Mouse (Mus musculus) CH12F3 (cell line): ENCODE results near the gene Wwox.

Source experiments
- in situ Hi-C: fragments of 300-500 bp; cut with MboI; formaldehyde crosslinking; loops from 2 replicates; pipeline ENCODE4 v1.14.3; 2020; ENCODE audit warnings: low sequenced_read_pairs

Gene Wwox

DNA sequence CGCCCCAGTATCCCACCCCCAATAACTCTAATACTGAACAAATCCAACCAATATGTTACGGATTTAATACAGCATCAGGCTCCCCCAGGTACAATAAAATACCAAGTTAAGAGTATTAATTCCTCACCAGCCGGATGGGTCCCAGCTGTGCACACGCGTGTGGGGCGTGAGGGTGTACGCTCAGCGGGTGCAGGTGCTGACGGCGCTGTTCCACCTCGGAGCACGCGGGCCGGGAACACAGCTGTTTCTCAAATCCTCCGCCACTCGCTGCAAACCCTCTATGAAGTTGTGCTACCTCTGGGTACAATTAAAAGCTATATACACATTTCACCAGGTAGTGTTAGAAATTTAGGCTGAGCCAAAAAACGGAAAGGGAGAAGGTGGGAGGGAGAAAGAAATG, 818.0 kb downstream of the Wwox start:
- in situ Hi-C loops: no loop called here

DNA sequence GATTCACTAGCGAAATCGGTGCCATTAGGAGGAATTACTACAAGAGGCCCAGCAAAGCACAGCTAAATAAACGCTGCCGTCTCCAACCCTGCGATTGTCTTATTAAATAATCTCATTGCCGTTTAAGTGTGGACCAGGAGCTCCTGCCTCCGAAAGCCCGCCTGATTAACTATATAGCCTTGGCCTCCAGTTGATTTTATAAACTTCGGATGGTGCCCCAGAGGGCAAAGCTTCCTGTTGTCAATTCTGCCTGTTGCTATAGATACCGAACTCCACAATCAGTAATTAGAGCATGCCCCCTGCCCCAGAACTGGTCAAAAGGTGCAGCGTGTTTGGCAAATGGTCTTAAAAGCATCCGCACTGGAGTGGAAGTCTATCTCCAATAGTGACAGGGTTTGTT, 820.4 kb downstream of the Wwox start:
- in situ Hi-C loops: no loop called here

DNA sequence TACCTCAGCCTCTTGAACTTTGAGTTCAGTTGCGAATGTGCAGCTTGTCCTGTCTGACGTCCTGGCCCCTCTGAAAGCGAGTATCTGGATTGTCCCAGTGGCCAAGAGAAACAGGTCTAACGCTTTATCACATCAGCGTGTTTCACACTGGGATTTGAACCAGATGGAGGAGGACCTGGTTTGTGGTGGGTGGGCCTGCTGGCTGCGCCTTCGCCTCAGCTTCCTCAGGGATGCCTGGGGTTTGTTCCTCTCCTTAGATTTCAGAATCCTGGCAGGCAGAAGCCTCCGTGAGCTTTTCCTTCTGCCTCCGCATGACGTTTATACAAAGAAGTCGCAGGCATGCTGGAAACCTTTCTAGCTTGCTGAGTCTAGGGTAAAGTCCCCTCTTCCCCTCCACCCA, 827.7 kb downstream of the Wwox start:
- in situ Hi-C loops: no loop called here

DNA sequence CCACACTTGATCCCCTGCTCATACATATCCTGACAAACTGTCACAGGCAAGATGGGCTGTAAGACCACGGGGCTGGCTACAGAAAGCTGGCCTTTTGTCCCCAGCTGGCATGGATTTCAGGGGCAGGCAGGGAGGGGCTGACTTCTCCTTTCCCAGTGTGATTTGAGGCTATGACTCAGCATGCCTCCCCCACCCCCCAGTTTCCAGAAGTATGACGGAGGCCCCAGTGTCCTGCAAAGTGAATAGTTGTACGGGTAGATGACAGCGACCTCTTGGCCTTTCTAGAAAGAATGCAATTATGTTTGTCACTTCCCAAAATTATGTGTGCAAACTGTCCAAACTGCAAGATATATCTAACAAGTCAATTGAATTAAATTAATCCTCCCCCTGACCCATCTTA, 830.1 kb downstream of the Wwox start:
- in situ Hi-C loops: no loop called here

DNA sequence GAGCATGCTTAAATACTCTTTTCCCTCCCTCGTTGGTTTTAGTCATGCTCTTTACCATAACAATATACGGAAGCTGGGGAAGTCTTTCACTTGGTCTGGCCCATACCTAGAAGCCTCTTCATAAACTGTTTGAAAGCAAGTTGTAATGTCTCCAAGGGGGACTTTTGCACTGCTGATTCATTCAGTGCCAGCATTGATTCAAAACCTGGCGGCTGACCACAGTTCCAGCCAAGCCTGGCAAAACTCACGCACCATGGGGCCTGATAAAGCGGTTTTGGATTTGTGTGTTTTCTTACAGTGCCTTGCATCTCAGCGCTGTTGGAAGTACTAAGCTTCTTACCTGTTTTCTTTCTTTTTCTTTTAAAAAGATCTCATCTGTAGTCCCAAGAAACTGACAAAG, 834.5 kb downstream of the Wwox start:
- in situ Hi-C loops: no loop called here

DNA sequence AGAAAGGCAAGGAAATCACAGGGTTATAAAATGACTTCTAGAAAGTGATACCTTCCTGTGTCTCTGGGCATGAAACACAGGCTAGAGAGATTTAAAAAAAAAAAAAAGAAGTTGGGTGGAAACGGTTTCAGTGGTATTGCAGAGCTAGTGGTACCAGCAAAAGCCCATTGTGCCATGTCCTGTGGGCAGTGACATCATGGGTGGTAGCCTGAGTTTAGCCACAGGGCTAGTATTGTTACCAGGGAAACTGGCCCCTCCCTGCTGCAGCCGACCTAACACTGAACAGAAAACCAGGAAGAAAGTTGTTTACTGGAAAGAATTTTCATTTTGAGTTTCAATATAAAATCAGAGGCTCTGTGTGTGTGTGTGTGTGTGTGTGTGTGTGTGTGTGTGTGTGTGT, 836.8 kb downstream of the Wwox start:
- in situ Hi-C loops: no loop called here

DNA sequence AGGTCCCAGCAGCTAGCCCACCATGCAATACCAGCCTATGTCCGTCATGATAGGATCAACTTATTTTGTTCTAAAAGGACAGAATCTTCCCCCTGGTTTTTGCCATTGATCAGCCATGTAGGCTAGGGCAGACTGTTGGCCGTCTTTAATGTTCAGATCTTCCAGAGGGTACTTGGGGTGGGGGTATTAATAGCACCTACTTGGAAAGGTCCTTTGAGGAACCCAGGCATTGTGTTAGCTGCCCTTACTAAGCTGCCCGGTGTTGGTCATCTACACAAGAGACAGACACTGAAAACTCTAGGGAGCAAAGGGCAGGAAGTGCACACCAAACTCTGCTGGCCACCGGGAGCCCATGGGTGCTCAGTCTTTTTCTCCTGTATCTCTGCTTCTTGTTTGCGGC, 838.8 kb downstream of the Wwox start:
- in situ Hi-C loops: no loop called here

DNA sequence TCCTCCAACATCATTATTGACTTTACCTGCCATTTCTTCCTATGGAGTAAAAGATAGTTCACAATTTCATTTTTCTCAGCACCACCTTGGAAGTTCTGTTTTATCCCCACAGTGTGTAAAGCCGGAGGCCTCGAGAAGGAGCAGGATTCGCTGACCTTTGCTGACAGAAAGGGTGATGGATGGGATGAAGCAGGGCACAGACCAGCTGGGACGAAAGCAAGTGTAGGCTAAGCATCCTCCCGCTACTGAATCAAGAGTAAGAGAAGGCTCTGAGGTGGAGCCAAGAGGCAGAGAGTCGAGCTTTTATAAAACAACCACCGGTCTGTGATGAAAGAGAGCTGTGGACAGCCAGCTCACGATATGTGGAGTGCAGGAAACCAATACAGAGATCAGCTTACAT, 850.8 kb downstream of the Wwox start:
- in situ Hi-C loops: no loop called here

DNA sequence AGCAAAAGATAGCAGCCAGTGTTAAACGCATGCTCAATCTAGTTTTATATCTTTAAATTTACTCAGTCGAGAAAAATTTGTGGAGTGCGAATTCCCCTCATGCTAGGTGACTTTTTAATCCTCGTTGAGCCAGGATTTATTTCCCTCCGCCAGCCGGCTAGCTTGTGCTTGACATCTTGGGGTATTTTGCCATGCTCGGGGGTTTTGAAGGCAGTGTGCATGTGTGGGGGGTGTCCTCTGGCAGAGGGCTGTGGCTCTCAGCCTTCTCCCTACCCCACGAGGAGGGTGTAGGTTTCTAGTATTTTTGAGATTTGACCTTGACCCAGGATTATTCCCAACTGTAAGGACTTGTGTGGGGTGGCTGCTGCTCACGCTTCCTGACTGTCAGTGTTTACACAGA, 857.3 kb downstream of the Wwox start:
- in situ Hi-C loops: no loop called here

DNA sequence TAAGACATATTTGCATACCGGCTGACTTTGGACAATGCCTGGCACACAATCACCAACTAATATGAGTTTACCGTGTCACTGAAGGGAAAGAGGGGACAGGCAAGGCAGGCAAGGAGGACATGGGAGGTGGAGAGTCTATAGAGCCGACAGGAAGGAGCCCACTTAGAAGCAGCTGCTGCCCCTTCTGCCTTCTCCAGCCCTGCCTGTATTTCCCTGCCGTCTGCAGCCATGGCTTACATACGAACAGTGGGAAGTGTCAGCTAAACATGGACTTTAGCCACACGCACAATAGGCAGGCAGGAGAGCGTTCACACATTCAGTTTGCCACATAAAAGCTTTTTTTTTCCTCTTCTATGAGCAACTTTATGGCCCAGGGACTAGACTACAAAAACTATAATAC, 863.0 kb downstream of the Wwox start:
- in situ Hi-C loops: no loop called here

DNA sequence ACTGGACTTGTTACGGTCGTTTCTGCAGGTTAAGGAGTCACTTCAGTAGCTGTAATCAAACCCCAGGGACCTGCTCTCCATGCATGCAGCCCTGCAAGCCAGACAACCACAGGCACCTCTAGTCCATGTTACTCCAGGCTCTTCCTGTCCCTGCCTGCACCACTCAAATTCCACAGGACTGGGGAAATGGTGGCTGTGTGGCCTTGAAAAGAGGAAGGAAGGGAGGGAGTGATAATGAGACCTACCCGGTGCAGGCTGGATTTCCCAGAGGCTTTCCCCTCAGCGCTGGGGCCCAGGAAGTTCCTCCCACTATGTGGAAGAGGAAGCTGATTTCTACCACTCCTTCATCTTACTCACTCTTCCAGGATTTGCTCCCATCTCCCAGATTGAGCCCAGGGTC, 868.0 kb downstream of the Wwox start:
- in situ Hi-C loops: no loop called here

DNA sequence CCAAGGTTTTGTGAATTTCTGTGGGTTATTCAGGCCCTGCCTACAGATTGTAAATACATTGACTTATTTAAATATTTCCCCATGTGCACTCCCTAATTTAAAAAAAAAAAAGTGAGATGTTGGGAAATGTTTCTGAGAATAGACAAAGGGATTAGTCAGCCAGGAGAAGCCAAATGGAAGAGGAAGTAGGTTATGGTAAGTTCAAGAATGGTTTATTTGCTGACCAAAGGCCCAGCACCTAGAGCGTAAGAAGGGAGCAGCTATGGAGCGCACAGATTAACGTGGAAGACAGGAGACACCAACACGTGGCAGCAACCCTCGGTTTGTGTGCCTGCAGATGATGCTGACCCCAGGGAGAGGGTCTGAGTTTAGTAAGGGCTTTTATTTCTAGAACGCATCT, 871.5 kb downstream of the Wwox start:
- in situ Hi-C loops: no loop called here

DNA sequence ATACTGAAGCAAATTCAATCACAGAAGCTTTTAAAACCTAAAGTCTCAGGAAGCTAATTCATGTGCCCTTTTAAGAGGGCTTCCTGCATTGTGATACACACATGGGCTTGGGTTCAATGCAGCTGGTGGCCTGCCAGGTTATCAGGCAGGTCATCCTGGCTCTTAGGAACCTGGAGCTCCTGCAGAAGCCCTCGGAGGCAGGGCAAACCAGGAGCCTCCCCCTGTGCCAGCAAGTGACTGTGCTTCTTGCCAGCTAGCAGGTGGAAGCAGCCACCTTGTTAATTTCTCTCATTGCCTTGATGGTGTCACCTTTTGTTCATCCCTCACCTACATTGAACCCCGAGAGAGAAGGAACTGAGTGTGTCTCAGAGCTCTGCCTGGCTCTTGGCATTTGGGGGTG, 872.9 kb downstream of the Wwox start:
- in situ Hi-C loops: no loop called here

DNA sequence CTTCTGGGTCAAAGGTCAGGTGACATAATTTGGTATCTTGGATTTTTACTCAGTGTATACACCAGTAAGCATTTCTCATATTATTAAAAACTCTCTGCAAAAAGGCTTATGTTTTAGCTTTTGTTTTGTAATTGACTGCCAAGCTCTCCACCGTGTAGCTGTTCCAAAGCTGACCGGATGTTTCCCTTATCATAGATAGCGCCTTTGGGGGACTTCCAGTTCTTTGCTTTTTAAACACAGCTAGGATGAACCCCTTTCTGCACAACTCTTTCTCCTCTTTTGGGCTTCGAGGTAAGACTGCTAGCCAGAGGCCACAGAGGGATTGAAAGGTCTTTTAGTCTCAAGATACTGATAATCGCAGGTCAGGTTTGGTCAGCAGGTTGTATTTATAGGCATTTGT, 883.0 kb downstream of the Wwox start:
- in situ Hi-C loops: no loop called here

DNA sequence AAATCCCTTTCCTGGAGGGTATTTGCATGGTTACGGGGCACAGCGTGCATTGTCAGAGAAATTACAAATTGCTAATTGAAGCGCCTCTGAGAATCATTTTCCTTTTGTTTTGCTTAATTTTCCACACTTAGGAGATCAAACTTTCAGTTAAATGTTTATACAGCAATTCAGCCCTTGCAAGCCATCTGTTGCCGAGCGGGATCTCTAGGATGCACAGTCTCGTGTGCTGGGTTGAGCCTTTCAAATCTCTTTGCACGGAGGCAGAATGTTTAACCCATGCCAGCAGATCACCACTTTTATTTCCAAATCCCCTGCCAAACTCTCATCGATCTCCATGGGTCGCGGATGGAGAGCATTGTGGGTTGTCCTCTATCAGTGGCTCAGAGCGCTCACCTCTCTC, 891.2 kb downstream of the Wwox start:
- in situ Hi-C loops: no loop called here

DNA sequence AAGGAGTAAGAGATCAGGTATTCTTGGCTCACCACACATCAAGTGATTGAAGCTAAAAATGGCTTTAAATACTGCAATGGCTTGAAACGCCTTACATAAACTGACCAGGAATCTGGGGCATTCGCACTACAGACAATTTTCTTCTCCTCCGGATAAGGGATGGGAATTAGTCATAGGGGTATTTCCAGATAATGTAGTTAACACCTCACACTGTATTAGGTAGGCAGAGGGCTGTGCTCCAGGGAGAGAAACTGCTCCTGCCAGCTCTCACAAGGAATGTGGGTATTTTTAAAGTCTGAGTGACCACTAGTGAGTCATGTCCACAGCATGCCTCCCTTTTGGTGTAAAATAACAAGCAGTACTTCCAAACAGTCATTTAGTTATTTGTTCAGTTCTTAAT, 894.5 kb downstream of the Wwox start:
- in situ Hi-C loops: no loop called here

DNA sequence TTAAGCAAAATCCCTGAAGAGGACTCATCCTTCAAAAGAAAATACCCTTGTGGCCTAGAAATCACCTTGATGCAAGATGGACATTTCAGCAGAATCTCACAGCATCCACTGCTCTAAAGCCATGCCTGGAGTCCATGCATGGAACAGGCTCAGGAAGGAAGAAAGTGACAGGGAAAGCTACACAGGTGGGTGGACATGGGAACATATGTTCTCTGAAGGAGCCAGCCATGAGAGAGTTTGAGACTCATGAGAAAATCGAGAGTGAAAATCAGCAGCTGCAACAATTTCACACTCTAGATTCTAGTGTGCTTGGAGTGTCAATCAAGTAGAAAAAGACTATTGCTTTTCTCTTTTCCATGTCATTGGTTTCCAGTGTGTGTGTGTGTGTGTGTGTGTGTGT, 896.9 kb downstream of the Wwox start:
- in situ Hi-C loops: no loop called here

DNA sequence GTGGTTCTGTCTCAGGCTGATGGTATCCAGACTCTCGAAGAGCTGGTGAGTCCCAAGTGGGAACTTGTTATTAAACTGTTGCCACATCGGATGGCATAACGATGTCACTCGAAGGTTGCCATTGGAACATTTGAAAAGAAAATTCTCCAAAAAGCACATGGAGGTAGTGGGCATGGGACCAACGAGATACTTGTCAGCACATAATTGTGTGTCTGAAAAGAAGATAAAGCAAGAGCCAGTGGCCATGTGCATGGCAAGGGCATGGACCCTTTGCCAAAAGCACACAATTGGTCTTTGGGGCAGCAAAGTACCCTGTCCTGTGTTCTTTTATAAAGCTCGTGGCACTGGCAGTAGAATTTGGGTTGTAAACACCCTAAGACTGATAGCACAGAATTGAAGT, 909.2 kb downstream of the Wwox start:
- in situ Hi-C loops: no loop called here

DNA sequence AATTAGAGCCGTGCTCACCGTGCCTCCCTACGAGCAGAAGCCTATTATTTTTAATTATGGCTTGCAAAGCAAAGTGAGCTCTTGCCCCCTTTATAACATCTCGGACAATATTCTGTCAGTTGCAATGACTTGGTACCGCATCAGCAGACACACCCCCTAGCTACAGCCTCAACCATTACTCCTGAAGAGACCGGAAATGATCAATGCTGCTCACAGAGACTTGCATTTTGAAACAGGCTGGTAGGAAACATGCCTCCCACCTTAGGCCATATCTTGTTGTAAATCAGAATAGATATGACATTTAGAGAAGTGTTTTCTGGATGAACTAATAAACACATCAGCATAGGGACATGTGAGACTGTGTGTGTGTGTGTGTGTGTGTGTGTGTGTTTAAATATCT, 911.3 kb downstream of the Wwox start:
- in situ Hi-C loops: no loop called here

DNA sequence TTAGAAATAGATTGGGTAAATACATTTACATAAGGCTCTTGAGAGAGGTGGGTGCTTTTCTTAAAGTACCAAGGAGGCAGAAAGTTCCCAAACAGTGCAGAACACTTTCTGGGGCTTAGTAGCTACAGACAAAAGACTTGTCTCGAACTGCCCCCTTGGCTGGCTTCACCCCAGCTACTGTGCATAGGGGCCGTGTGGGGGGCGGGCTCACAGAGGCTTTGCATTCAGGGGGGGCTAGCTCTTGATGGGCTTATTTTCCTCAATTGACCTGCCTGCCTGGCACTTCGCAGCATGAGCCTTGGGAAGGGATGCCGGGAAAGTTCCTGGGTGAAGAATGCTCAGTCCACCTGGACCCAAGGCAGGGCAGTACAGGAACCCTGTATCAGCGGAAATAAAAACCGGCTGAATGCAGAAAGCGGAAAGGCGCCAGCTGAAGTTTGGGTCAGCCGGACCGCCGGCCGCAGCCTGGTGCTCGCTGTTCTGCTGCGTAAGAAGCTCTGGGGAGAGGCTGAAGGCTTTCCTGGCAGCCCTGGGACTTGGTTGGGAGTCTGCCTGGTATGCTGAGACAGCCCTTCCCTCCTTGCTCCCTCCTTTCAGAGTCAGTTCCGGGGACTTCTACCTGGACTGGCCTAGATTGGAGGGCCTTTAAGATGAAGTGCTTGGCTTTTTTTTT, 918.3 kb downstream of the Wwox start:
- in situ Hi-C loops: no loop called here

DNA sequence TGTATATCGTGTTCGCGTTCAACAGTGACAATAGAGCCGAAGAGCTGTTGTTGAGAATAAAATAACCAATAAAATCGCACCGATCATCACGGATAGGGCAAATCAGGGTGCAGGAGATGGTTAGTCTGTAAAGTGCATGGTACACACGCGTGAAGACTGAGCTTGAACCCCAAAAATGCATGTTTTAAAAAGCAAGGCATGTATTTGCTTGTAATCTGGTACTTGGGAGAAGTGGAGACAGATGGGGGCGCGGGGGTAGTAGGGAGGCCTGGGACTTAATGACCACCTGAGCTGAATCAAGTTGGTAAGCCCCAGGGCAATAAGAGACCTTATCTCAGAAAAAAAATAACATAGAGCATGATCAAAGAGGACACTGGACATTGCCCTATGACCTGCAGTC, 919.0 kb downstream of the Wwox start:
- in situ Hi-C loops: no loop called here

DNA sequence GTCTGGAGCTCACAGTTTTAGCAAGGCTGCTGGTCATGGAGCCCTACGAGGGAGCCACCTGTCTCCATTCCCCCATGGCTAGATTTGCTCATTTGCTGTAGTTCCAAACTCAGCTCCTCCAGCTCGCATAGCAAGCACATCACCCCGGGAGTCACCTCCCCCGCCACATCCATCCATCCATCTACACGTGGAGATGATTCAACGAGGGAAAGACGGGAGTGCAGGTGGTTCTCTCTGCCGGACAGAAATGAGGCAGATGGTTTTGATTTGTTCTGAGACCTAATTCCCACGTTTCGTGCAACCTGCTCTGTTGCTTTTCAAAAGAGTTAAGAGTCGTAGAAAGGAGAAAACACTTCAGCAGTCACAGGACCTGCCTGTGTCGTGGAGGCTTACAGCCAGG, 920.2 kb downstream of the Wwox start:
- in situ Hi-C loops: no loop called here

DNA sequence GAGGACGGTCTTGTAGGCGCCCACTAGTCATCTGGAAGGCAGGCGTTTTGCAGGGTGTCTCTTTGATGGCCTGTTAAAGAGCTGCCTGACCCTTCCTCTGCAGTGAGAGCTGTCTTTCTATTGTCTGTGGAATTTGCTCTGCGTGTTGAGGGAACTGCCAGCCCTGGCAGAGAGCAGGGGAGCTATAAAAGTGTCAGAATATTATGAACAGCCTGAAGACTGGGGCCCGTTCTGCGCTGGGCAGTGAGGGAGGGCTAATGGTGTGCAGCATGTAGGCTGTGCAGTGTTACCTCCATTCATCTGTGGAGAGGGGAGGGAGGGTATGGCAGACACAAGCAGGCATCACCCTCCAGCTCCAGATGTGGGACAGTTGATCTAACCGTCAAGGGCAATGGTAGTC, 923.1 kb downstream of the Wwox start:
- in situ Hi-C loops: no loop called here

DNA sequence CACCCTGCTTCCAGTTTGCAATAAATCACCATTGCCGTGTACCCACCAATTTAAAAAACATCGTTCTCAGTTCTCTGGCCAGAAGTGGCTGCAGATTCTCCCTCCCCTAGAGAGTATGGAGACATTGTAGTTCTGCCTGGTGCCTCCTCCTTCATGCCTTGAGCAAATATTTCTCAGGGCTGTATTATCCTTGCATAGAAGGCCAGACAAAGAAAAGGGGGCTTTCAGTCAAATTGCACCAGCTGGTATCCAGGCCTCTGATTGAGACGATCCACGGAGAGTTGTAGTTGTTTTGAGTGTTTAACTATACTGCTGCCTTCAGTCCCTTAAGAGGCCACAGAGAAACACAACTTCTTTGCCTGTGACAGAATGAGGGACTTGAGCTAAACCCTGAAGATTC, 935.5 kb downstream of the Wwox start:
- in situ Hi-C loops: no loop called here
